Mouse (Mus musculus): ENCODE data around the gene Azgp1. TPM values are rescaled to one million over a fixed set of nuclear protein-coding genes. Genes with fewer than 3 reads are reported as not detected.
"Not testable (repeated sequence)": the region's sequence is repeated elsewhere in the genome, so short reads cannot be mapped to it uniquely, and the experiment has no call there.

The Azgp1 gene
- polyA plus RNA-seq, 1 experiment from 2014 or later, result not detected

GRCm38 (mm10) chr5:138009437-138009836 is 28.1 kb downstream of the Azgp1 start:
- no peak overlapping the region for H3K9ac ChIP-seq (ENCODE audit: low read length)
- H3K36me3 ChIP-seq (ENCODE audit: control insufficient read depth, insufficient read depth, low read length), result no peaks in the 10 kb centered on the region
- WGBS, result 93% methylated on average over 5 of the region's 5 CpGs
- H3K27ac ChIP-seq (ENCODE audit: low read depth, low read length), result no peak overlapping the region
- ATAC-seq (replicated peaks; ENCODE audit: low FRiP score), result no peak
- H3K4me3 ChIP-seq (ENCODE audit: low read depth, low read length), result no peak overlapping the region
- DNase-seq (ENCODE audit: low spot score), result no peak
- no peaks in the 10 kb centered on the region for H3K27me3 ChIP-seq (ENCODE audit: control insufficient read depth, insufficient read depth, low read length)
- no peaks in the 10 kb centered on the region for H3K9me3 ChIP-seq (ENCODE audit: control insufficient read depth, low read length)
- no peak overlapping the region for H3K4me2 ChIP-seq (ENCODE audit: low read depth, low read length, severe bottlenecking)
- no peaks in the 10 kb centered on the region for H3K4me1 ChIP-seq (replicated peaks; ENCODE audit: control insufficient read depth, insufficient read depth, low read length)

GRCm38 (mm10) chr5:138012382-138012781 is 31.1 kb downstream of the Azgp1 start:
- WGBS, result 88% methylated on average over 5 of the region's 5 CpGs
- Histone ChIP-seq H3K4me1 (replicated peaks; ENCODE audit: control insufficient read depth, insufficient read depth, low read length) (no peaks in the 10 kb centered on the region), H3K27ac (ENCODE audit: low read depth, low read length) (no peak overlapping the region), H3K4me3 (ENCODE audit: low read depth, low read length) (no peak overlapping the region), H3K4me2 (ENCODE audit: low read depth, low read length, severe bottlenecking) (no peak overlapping the region), H3K9me3 (ENCODE audit: control insufficient read depth, low read length) (no peaks in the 10 kb centered on the region), H3K9ac (ENCODE audit: low read length) (no peak overlapping the region), H3K36me3 (ENCODE audit: control insufficient read depth, insufficient read depth, low read length) (no peaks in the 10 kb centered on the region), H3K27me3 (ENCODE audit: control insufficient read depth, insufficient read depth, low read length) (no peaks in the 10 kb centered on the region)
- ATAC-seq (replicated peaks; ENCODE audit: low FRiP score) (no peak), DNase-seq (ENCODE audit: low spot score) (no peak)

- 97% methylated on average over 2 of the region's 2 CpGs for WGBS
- no peak overlapping the region for H3K9ac ChIP-seq (ENCODE audit: low read length)
- no peaks in the 10 kb centered on the region for H3K27me3 ChIP-seq (ENCODE audit: control insufficient read depth, insufficient read depth, low read length)
- ATAC-seq (replicated peaks; ENCODE audit: low FRiP score), result no peak
- no peak overlapping the region for H3K27ac ChIP-seq (ENCODE audit: low read depth, low read length)
- no peaks in the 10 kb centered on the region for H3K36me3 ChIP-seq (ENCODE audit: control insufficient read depth, insufficient read depth, low read length)
- no peaks in the 10 kb centered on the region for H3K4me1 ChIP-seq (replicated peaks; ENCODE audit: control insufficient read depth, insufficient read depth, low read length)
- no peaks in the 10 kb centered on the region for H3K9me3 ChIP-seq (ENCODE audit: control insufficient read depth, low read length)
- no peak overlapping the region for H3K4me3 ChIP-seq (ENCODE audit: low read depth, low read length)
- H3K4me2 ChIP-seq (ENCODE audit: low read depth, low read length, severe bottlenecking), result no peak overlapping the region
- no peak for DNase-seq (ENCODE audit: low spot score)
Observed at GRCm38 (mm10) chr5:138016530-138016929, 35.2 kb downstream of the Azgp1 start.

- no peaks in the 10 kb centered on the region for H3K9me3 ChIP-seq (ENCODE audit: control insufficient read depth, low read length)
- ATAC-seq (replicated peaks; ENCODE audit: low FRiP score) (no peak), DNase-seq (ENCODE audit: low spot score) (no peak)
- no peaks in the 10 kb centered on the region for H3K36me3 ChIP-seq (ENCODE audit: control insufficient read depth, insufficient read depth, low read length)
- no peak overlapping the region for H3K4me2 ChIP-seq (ENCODE audit: low read depth, low read length, severe bottlenecking)
- no peak overlapping the region for H3K4me3 ChIP-seq (ENCODE audit: low read depth, low read length)
- no peaks in the 10 kb centered on the region for H3K4me1 ChIP-seq (replicated peaks; ENCODE audit: control insufficient read depth, insufficient read depth, low read length)
- H3K27ac ChIP-seq (ENCODE audit: low read depth, low read length), result no peak overlapping the region
- H3K9ac ChIP-seq (ENCODE audit: low read length), result no peak overlapping the region
- H3K27me3 ChIP-seq (ENCODE audit: control insufficient read depth, insufficient read depth, low read length), result no peaks in the 10 kb centered on the region
Observed at GRCm38 (mm10) chr5:138016997-138017396, 35.7 kb downstream of the Azgp1 start.

GRCm38 (mm10) chr5:138019577-138019976 is 38.3 kb downstream of the Azgp1 start:
- H3K9ac ChIP-seq (ENCODE audit: low read length); H3K4me2 ChIP-seq (ENCODE audit: low read depth, low read length, severe bottlenecking); H3K36me3 ChIP-seq (ENCODE audit: control insufficient read depth, insufficient read depth, low read length); H3K9me3 ChIP-seq (ENCODE audit: control insufficient read depth, low read length); ATAC-seq (replicated peaks; ENCODE audit: low FRiP score); H3K27me3 ChIP-seq (ENCODE audit: control insufficient read depth, insufficient read depth, low read length); H3K27ac ChIP-seq (ENCODE audit: low read depth, low read length); H3K4me3 ChIP-seq (ENCODE audit: low read depth, low read length); DNase-seq (ENCODE audit: low spot score); H3K4me1 ChIP-seq (replicated peaks; ENCODE audit: control insufficient read depth, insufficient read depth, low read length): not testable (repeated sequence)
- 88% methylated on average over 3 of the region's 4 CpGs for WGBS

- H3K4me1 ChIP-seq (replicated peaks; ENCODE audit: control insufficient read depth, insufficient read depth, low read length); H3K4me3 ChIP-seq (ENCODE audit: low read depth, low read length); H3K4me2 ChIP-seq (ENCODE audit: low read depth, low read length, severe bottlenecking); H3K9ac ChIP-seq (ENCODE audit: low read length); H3K27ac ChIP-seq (ENCODE audit: low read depth, low read length); ATAC-seq (replicated peaks; ENCODE audit: low FRiP score); H3K27me3 ChIP-seq (ENCODE audit: control insufficient read depth, insufficient read depth, low read length); DNase-seq (ENCODE audit: low spot score); H3K9me3 ChIP-seq (ENCODE audit: control insufficient read depth, low read length); H3K36me3 ChIP-seq (ENCODE audit: control insufficient read depth, insufficient read depth, low read length): not testable (repeated sequence)
- 89% methylated on average over 3 of the region's 7 CpGs for WGBS
Observed at GRCm38 (mm10) chr5:138020961-138021479, 39.7 kb downstream of the Azgp1 start, which contains the start of the genes Smok3a and Smok3b. Gene Smok3a (plus strand): TSS chr5:138021261. Gene Smok3b (plus strand): TSS chr5:138021429.

Other genes starting within 250 kb of the Azgp1 start
- gene Nyap1, start 239.9 kb upstream of the Azgp1 start, polyA plus RNA-seq (2014; fragmentation: Nextera tagmentation; extraction: Ambion mirVana), result 3.8 and 4.4 TPM in 2 replicates
- gene Tsc22d4, start 235.8 kb upstream of the Azgp1 start, polyA plus RNA-seq (2014; fragmentation: Nextera tagmentation; extraction: Ambion mirVana), result 81.1 and 83.5 TPM in 2 replicates
- gene Ppp1r35, start 202.7 kb upstream of the Azgp1 start, polyA plus RNA-seq (2014; fragmentation: Nextera tagmentation; extraction: Ambion mirVana), result 72.8 and 77.9 TPM in 2 replicates
- 11.9 and 12.4 TPM in 2 replicates for gene Mepce, start 193.9 kb upstream of the Azgp1 start, polyA plus RNA-seq (2014; fragmentation: Nextera tagmentation; extraction: Ambion mirVana)
- gene Zcwpw1, start 193.7 kb upstream of the Azgp1 start, polyA plus RNA-seq (2014; fragmentation: Nextera tagmentation; extraction: Ambion mirVana), result 18.1 and 21.2 TPM in 2 replicates
- 0.13 and 0.32 TPM in 2 replicates for gene Pilra, start 145.2 kb upstream of the Azgp1 start, polyA plus RNA-seq (2014; fragmentation: Nextera tagmentation; extraction: Ambion mirVana)
- not detected in 2 replicates for gene Pilrb1, start 123.4 kb upstream of the Azgp1 start, polyA plus RNA-seq (2014; fragmentation: Nextera tagmentation; extraction: Ambion mirVana)
- not detected in 2 replicates for gene Pilrb2, start 109.7 kb upstream of the Azgp1 start, polyA plus RNA-seq (2014; fragmentation: Nextera tagmentation; extraction: Ambion mirVana)
- not detected in 2 replicates for gene Cyp3a13, start 59.9 kb upstream of the Azgp1 start, polyA plus RNA-seq (2014; fragmentation: Nextera tagmentation; extraction: Ambion mirVana)
- gene Gjc3, start 18.4 kb upstream of the Azgp1 start, polyA plus RNA-seq (2014; fragmentation: Nextera tagmentation; extraction: Ambion mirVana), result not detected in 2 replicates
- not detected in 2 replicates for gene Smok3a, start 39.7 kb downstream of the Azgp1 start, polyA plus RNA-seq (2014; fragmentation: Nextera tagmentation; extraction: Ambion mirVana)
- not detected in 2 replicates for gene Smok3b, start 39.9 kb downstream of the Azgp1 start, polyA plus RNA-seq (2014; fragmentation: Nextera tagmentation; extraction: Ambion mirVana)
- gene Smok3c, start 71.7 kb downstream of the Azgp1 start, polyA plus RNA-seq (2014; fragmentation: Nextera tagmentation; extraction: Ambion mirVana), result not detected in 2 replicates
- 34.0 and 34.2 TPM in 2 replicates for gene Zkscan1, start 103.6 kb downstream of the Azgp1 start, polyA plus RNA-seq (2014; fragmentation: Nextera tagmentation; extraction: Ambion mirVana)
- 106 and 112 TPM in 2 replicates for gene Zscan21, start 135.4 kb downstream of the Azgp1 start, polyA plus RNA-seq (2014; fragmentation: Nextera tagmentation; extraction: Ambion mirVana)
- 35.2 and 39.9 TPM in 2 replicates for gene Zfp113, start 174.2 kb downstream of the Azgp1 start, polyA plus RNA-seq (2014; fragmentation: Nextera tagmentation; extraction: Ambion mirVana)
- gene Cops6, start 179.6 kb downstream of the Azgp1 start, polyA plus RNA-seq (2014; fragmentation: Nextera tagmentation; extraction: Ambion mirVana), result 248 and 275 TPM in 2 replicates
- gene Ap4m1, start 190.5 kb downstream of the Azgp1 start, polyA plus RNA-seq (2014; fragmentation: Nextera tagmentation; extraction: Ambion mirVana), result 24.0 and 24.1 TPM in 2 replicates
- gene Mcm7, start 190.9 kb downstream of the Azgp1 start, polyA plus RNA-seq (2014; fragmentation: Nextera tagmentation; extraction: Ambion mirVana), result 370 and 373 TPM in 2 replicates
- gene Taf6, start 205.9 kb downstream of the Azgp1 start, polyA plus RNA-seq (2014; fragmentation: Nextera tagmentation; extraction: Ambion mirVana), result 150 and 155 TPM in 2 replicates
- 49.8 and 56.6 TPM in 2 replicates for gene Cnpy4, start 206.0 kb downstream of the Azgp1 start, polyA plus RNA-seq (2014; fragmentation: Nextera tagmentation; extraction: Ambion mirVana)
- gene Mblac1, start 212.8 kb downstream of the Azgp1 start, polyA plus RNA-seq (2014; fragmentation: Nextera tagmentation; extraction: Ambion mirVana), result 9.0 and 10.9 TPM in 2 replicates
- not detected in 2 replicates for gene Nxpe5, start 244.4 kb downstream of the Azgp1 start, polyA plus RNA-seq (2014; fragmentation: Nextera tagmentation; extraction: Ambion mirVana)